Mouse (Mus musculus) kidney, postnatal 4 days (tissue): ENCODE results near the gene Cldn12.

ENCODE experiments used
- DNase-seq, 2 experiments: peaks; one replicate each; pipeline ENCODE4 v3.0.0; 2021; ENCODE audit warnings: mixed read lengths in 2 of 2

The Cldn12 gene

DNA sequence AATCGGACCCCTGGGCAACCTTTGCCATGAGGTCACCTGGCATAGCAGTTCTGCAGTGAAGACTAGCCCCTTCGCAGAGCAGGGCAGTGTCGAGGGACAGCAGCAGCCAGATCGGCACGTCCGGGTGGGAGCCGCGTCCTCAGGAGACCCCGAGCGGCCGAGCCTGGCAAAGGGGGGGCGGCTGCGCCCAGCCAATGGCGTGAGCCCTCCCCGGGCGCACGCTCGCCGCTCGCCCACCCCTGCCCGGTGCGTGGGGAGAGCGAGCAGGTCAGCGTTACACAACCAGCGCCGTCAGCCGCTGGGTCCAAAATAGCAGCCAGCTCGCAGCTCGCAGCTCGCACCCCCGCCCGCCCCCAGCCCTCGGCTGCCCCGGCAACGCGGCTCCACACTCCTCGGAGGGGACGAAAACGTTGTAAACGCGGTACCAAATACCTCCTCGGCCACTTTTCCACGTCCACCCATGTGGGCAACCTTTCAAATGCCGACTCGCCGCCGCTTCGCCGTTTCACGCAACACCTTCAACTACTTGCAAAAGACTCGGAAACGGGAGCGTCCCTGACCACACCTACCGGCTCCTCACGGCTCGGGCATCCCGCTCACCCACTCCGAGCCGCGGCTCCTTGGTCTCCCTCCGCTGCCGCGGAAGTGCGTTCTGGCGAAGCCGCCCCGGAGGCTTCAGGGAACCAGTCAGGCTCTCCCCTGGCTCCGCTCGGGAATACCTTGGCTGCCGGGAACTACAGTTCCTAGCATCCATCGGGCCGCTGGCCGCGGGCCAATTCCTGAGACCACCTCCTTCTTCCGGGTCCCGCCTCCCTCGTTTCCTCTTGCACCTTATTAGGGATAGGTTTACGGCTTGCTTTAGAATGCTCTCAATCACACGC is at the start of gene Cldn12:
Gene Cldn12 (minus strand): TSS at position 763 of the 881 bp plus-strand sequence.
- peak; percentile 98 to 99 for DNase-seq

DNA sequence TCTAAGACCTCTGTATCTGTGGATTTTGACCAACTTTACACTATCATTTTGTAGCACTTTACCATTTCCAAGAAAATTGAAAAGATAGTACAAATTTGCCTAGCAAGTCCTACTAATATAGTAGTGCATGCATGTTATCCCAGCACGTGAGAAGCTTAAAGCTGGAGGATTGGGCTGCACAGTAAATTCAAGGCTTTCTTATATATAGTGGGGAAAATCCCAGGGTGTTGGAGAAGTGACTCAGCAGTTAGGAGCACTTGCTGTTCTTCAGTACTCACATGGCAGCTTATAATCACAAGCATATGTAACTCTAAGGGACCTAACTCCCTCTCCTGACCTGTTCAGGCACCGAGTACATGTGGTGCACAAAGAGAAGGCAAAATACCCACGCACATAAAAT is 47.7 kb upstream of the Cldn12 start:
- no peak for DNase-seq

DNA sequence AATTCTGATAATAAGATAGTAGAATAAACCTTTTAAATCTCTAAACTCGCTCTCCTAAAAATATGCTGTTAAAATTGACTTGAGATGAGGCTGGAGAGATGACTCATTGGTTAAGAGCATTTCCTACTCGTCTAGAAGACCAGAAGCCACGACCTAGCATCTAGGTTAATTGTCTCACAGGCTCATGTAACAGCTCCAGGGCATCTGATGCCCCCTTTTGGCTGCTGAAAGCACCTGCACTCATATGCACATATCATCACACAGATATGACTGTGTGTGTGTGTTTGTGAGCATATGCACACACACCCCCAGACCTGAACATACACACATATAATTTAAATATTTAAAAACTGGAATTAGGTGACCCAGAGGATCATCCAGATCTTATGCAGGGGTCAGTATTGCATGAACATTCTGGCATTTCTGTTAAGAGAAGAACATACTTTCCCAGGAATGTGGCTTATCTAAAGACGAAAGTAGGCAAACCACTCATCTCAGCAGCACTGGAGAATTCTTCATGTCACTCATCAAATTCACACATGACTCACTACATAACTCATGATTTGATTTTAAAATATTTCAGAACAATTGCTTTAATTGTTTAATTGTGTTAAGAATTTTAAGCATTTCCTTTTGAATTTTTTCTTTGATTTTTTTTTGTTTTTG is 46.4 kb upstream of the Cldn12 start:
- no peak for DNase-seq

DNA sequence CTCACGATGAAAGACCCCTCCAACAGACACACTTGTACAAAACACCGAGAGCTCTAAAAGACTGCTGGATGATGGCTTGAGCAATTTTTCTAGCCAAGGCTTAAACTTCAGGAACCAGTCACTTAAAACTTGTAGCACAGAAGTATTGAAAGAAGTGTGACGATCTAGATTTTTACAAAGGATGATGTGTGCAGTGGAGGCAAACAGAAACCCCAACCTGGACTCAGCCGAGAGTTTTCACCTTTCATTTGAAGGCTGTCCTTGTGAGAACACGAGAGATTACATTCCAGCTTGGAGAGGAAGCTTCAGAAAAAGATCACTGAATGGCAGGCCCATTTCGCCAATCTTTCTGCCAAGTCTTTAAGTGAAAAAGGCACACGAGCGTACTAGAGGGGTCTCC is 45.0 kb upstream of the Cldn12 start:
- DNase-seq = no peak

DNA sequence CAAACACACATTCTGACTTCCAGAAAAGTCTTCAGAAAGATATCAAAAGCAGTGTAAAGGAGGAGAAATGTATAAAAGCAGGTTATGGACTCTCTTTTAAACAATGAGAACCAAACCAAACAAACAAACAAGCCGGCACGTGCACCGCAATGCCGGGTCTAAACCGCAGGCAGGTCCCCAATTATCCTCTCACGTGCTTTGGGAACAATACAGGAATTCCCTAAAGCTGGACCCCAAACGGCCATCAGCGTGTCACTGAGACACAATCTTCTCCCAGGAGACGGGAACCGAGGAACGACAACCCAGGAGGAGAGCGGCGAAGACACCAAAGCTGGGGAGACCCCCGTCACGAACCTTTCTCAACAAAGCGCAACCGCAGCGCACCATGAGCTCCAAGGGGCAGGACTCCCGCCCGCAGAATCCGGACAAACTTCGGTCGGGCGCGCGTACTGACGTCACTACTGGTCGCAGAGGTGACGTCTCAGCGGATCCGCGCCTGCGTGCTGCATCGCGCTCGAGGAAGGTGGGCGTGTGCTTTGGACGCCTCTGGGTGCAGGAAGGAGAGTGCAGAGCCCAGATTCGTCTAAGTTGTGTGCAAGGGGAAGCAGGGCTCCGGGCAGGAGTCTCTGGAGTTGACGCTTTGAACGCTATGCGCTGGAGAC is 44.5 kb upstream of the Cldn12 start, which contains the start of gene Gtpbp10:
Gene Gtpbp10 (minus strand): TSS at position 460 of the 662 bp plus-strand sequence.
- DNase-seq = peak; percentile 97

DNA sequence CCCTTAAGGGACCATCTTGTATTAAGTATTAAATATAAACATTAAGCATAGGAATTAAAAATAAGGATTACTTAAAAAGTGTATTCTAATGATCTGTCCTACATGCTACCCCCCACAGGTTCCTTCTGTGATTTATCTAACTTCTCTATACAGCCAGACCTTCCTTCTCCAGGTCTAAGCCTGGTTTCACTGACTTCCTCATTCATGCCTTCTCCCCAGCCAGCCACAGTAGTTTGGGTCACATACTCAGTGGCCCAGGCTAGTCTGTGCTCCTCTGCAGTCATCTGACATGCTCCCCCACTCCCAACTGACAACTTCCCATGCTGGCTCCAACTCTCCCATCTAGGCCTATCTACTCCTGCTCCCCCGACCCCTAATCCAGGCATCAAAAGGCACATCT is 36.4 kb upstream of the Cldn12 start:
- DNase-seq = no peak

DNA sequence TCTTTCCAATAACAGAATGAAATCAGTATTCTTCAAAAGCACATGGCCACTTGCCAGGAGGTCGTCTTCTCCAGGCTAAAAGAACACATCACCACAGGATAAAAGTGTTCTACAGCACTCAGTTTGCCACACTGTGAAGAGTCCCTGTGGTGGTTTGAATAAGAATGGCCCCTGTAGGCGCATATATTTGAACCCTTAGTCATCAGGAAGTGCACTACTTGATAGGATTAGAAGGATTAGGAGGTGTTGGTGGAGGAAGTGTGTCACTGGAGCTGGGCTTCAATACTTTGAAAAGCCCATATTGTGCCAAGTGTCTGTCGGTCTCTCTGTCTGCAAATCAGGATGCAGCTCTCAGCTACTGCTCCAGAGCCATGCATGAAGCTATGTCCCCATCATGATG is 25.6 kb upstream of the Cldn12 start:
- DNase-seq = no peak

DNA sequence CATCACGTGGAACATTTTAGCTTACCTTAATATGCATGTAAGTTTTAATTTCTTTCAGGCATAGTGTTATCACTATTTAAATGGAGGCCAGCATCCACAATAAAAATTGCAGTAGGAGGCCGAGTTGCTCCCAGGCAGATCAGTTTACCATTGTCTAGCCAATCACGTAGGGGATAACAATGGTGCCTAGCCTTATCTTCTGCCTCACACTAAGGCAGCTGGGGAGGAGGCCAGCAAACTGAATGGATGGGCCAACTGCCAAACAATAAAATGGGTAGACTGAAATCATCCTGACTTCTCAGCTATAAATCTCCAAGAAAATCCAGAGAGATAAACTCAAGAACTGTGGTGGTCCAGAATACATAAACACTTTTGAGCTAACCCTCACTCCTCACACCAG is 25.0 kb upstream of the Cldn12 start:
- DNase-seq = no peak

DNA sequence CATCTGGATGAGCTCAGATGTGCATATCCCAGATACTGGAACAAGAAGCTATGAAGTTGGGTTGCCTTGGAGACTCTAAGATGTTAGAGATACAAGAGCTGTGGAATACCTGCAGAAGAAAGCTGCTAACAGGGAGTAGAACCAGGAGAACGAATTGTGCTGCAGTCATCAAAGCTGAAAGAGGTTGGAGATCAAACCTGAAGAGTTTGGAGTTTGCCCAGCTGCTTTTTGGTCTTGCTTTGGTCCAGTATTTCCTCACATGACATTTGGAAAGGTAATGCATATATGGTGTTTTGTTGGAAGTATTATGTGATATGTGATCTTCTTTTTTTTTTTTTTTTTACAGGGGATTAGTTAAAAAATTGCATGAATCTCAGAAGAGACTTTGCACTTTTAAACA is 21.4 kb upstream of the Cldn12 start:
- no peak for DNase-seq

DNA sequence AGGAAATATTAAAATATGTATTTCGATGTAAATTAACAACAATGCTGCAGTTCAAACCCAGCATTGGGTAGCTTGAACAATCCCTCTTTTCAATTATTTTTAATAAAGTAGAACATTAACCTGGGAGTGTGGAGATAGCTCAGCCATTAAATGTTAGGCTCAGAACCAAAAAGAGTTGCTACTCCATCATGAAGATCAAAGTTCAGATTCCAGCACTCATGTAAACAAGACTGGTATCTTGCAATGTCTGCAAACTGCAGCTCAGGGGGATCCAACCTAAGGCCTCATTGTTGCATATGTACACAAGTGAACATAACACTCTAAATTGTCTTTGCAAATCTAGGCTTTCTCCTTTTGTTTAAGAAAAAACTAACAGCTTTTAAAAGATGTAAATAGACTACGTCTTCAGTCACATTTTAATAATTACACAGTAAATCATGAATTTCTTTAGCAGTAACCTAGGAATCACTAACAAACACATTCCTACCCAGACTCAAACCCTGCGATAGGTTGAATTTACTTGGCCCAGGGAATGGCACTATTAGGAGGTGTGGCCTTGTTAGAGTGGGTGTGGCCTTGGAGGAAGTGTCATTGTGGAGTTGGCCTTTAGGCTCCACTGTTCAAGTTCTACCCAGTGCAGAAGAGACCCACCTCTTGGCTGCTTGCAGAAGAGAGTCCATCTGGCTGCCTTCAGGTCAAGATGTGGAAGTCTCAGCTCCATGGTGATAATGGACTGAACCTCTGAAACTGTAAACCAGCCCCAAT is 19.1 kb upstream of the Cldn12 start:
- peak; percentile 10 to 52 for DNase-seq

DNA sequence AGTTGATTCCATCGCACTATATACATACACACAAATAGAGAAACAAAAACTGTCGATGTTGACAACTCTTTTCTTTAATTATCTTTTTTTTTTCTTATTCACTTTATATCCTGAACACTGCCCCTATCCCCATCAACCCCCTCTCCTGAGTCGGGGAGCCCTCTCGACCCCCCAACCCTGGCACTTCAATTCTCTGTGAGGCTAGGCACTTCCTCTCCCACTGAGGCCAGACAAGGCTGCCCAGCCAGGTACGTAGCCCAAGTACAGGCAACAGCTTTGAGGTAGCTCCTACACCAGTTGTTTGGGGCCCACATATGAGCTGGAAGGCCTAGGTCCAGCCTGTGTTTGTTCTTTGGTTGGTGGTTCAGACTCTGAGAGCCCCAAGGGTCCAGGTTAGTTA is 653 bp upstream of the Cldn12 start:
- no peak for DNase-seq

DNA sequence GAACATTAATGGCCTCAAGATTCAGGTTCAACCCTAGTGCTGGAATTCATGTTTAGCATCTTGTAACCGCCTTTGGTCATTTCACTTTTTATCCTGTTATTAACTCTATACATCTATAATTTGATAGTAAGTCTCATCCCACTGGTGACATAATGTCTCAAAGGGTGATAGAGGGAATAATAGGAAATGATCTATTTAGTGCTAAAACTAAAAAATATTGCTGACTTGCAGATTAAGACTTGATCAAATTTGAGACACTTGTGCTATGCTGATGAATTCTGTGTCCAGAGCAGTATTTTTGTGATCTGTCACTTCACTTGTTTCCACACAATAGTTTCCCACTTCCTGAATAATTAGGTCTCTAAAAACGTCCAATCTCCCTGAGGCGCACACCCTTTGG is 3.4 kb downstream of the Cldn12 start:
- no peak for DNase-seq

DNA sequence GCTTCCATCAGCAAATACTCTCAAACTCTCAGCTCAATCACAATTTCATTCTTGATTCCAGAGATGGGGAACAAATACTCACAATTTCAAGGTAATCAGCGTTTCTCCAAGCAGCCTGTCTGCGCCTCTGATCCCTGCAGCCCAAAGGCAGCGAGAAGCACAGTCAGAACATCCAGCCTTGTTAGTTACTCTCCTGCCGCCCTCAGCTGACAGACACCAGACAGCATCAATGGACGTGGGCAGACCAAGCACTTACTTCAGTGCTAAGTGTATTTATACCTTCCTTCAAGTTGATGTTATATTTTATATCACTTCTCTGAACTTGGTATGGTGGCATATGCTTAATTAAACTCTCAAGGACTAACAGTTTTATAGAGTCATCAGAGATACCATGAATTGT is 3.8 kb downstream of the Cldn12 start:
- DNase-seq = no peak

DNA sequence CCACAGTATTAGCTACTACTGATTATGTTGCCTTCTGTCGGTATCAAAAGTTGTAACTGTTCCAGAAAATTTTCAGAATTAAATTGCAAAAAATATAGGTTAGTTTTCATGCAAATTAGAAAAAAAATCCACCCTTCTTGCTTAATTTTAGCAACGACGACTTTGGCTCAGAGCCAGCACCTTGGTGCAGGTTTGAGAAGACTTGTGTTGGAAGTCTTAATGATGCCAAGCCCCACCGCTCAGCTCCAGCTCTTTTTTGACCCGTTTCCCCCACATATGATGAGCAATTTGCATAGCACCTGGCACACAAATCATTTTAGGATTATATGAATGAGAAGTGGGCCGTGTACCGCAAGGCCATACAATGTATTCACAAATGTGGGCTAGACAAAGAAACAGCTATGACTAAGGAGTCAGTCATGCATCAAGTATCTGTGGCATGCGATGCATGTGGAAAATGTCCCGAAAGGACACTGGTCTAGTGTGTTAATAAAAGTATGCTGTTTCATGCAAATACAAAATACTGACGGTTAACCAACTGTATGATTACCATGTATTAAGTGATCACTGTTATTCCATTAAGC is 4.4 kb downstream of the Cldn12 start:
- DNase-seq = peak in 1 of 2 experiments; percentile 15

DNA sequence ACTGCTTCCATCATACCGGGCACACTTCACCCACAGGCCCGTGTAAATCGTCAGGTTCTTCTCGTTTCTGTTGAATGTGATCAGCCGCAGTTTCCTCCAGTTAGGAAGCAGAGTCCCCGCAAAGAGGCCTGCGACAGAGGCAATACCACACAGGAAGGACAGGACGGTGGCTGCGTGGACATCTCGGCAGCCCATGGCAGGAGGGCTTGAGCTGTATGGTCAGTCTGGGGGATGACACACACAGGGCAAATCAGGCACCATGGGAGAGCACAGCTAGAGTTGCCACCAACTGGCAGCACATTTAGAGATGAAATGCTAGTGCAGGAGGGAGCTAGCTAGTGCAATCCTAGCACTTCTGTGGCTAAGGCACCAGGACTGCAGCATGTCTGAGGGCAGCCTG is 6.5 kb downstream of the Cldn12 start:
- DNase-seq = no peak

DNA sequence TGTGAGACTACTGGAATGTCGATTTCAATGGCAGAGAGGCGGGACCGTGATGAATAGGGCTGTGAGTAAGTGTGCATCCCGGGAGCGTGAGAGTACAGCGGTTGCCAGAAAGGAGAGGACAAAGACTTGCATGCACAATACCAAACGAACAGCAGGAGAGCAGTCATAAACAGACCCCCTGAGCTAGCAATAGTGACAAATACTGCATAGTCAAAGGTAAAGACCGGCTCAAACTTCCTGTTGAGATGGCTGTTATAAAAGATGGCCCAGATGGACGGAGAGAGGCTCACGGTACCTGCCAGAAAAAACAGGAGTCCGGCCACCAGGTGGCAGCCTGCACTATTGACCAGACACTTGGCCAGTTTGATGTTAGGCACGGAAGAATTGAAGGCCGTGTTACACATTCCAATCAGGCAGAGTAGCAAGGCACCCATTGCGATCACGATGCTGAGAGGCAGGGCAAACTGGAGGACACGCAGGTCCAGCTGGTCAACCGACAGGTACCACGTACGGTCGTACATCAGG is 7.0 kb downstream of the Cldn12 start:
- DNase-seq = peak; percentile 84 to 87

DNA sequence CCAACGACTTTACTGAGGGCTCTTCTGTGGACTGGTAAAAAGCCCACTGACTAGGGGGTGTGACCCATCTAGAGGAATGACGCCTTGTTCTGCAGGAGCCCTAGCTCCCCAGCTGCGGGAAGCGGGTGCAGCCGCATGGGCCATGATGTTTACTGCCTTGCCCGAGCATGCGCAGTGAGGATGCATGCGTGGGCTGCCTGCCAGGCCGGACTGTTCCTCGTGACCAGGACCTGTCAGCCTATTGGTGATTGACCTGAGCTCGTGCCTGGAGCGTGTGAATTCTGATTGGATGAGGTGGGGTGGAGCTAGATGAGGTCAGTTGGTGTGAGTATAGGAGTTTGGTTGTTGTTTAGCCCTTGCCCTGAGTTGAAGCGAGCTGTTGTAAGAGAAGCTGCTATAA is 10.3 kb downstream of the Cldn12 start:
- no peak for DNase-seq

DNA sequence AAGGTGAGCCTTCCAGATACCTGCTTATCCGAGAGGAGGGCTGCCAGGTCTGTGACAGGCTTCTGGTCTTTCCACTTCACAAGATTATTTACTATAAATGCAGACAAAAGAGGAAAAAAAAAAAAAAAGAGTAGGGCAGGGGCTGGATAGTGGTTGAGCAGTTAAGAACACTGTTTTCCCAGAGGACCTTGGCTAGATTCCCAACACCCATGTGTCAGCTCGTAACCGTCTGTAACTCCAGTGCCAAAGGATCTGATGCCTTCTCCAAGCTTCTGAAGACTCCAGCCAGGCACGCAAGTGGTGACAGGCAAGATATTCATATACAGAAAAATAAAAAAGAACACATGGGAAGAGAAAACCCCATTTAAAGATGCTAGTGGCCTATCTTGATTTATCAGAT is 11.4 kb downstream of the Cldn12 start:
- no peak for DNase-seq

DNA sequence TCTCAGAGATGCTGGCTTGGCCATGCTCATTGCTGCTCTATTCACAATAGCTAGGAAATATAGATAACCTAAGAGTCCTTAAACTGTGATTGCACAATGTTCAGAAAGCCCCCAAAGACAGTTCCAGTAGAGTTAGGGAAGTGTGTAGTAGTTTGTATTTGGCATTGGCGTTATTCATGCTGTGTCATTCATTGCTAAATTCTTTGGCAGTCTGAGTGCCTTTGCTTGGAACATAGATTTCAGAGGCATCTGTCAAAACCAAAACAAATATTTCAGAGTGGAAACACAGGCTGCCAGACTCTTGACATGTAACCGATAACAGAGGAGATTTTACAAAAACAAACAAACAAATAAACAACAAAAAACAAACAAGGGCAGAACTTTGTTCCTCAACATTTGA is 13.2 kb downstream of the Cldn12 start:
- DNase-seq = no peak

DNA sequence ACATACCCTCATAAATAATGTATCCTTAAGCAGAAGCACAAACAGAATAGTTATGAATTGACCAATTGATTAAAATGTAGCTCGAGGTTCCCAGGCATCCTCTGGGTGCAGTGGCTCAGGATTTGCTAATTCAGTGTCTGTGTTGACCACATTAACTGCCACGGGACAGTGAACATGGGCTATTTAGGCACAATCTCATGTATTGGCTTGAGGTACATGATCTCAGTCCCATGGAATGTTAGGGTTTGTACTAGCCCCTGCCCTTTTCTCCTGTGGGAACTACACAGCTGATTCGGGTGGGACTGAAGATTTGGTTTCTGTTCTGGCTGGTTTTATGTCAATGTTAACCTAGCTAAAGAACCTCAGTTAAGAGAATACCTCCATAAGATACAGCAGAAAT is 18.4 kb downstream of the Cldn12 start:
- no peak for DNase-seq

DNA sequence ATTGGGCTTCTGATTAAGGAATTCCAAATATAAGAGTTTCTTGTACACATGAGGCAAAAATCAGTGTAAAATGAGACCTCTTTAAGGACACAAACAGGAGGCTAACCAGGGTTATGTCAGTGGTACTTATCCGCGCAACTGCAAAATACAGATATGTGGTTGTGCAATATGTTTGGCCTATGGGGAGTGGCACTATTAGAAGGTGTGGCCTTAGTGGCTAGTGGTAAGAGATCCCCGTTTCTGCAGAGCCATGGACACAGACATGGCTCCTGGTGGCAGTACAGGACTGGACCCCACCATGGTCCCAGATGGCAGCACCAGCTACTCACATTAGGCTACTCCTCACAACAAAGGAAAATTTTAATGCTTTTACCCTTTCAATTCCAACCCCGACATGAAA is 19.7 kb downstream of the Cldn12 start:
- DNase-seq = no peak

DNA sequence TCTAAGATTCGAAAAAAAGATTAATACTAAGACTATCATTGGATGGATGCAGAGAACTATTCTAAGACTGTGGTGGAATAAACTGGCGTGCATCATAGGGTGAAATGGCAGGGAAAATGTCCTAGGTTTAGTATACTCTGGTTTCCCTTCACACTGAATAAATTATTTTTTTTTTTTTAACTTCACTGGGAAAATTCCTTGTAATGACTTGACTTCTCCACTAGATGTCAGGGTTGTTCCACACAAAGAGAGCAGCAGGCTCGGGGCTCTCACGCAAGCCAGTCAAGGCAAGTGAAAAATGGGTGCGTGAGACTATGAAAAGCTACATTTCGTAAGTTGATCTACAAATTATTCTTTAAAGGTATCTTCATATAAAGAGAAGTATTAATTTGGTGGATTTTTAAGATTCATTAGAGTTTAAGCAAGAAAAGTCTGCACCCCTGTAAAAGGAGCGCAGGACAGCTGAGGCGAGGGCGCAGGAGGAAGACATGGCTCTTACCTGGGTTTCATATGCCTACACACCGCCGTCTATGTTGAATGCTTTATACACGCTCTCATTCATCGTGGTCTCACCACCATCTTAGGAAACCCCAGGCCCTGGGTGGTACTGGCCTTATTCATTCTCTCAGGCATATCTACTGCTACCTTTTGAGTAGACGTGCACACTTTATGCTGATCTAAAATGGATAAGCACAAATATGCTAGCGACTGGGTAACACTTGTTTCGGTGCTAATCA is 20.3 kb downstream of the Cldn12 start:
- DNase-seq = peak in 1 of 2 experiments; percentile 45
